Mouse (Mus musculus) CH12.LX (cell line): ENCODE results near the gene Pars2. TPM values are rescaled to one million over a fixed set of nuclear protein-coding genes. Genes with fewer than 3 reads are reported as not detected.

Source experiments
- DNase-seq: peaks from one replicate; pipeline ENCODE4 v3.0.0-alpha.2; 2013; ENCODE audit errors: extremely low read depth
- H3K27ac ChIP-seq: 2 replicates; pipeline ENCODE4 v1.5.1; 2012; ENCODE audit warnings: low read depth, mild to moderate bottlenecking, control low read depth, moderate library complexity; ENCODE audit not compliant: insufficient read depth
- H3K27me3 ChIP-seq: replicated peaks from 2 replicates; pipeline ENCODE3; 2012; ENCODE audit warnings: inconsistent platforms
- H3K36me3 ChIP-seq, 2 experiments: replicated peaks in 1 of 2; 2 replicates each; pipeline versions ENCODE3 to v1.6.1; 2012; ENCODE audit warnings: inconsistent platforms in 1 of 2, low read length in 1 of 2, mild to moderate bottlenecking in 1 of 2, mixed read lengths in 1 of 2, moderate library complexity in 1 of 2; ENCODE audit not compliant: control insufficient read depth in 1 of 2, insufficient read depth in 1 of 2
- H3K4me1 ChIP-seq, 2 experiments: 2 replicates each; pipeline ENCODE4 v1.6.1; 2012; ENCODE audit warnings: inconsistent platforms in 1 of 2, moderate library complexity in 1 of 2; ENCODE audit not compliant: insufficient read depth in 2 of 2, control insufficient read depth in 1 of 2
- H3K4me2 ChIP-seq: 2 replicates; pipeline ENCODE4 v1.6.1; 2012; ENCODE audit warnings: low read depth, mild to moderate bottlenecking, control low read depth; ENCODE audit not compliant: poor library complexity, insufficient read depth, severe bottlenecking
- H3K4me3 ChIP-seq, 3 experiments: fragments of 150-350 bp in 1 of 3; sonication (generic) in 1 of 3; replicated peaks in 1 of 3; 2 replicates each; pipeline versions ENCODE3 to v1.5.1; 2011 to 2012; ENCODE audit warnings: low read depth in 2 of 3, low read length in 2 of 3, mild to moderate bottlenecking in 2 of 3, moderate library complexity in 2 of 3, control low read depth in 1 of 3, improper control_type of control experiment in 1 of 3, inconsistent platforms in 1 of 3, mixed read lengths in 1 of 3; ENCODE audit not compliant: poor library complexity in 1 of 3
- H3K79me2 ChIP-seq: replicated peaks from 2 replicates; pipeline ENCODE4 v1.6.1; 2012; ENCODE audit warnings: mild to moderate bottlenecking, moderate library complexity; ENCODE audit not compliant: control insufficient read depth, poor library complexity, insufficient read depth, severe bottlenecking; ENCODE audit errors: extremely low read depth
- H3K9ac ChIP-seq: 2 replicates; pipeline ENCODE4 v1.6.1; 2012; ENCODE audit warnings: low read depth, mild to moderate bottlenecking, control low read depth, moderate library complexity; ENCODE audit not compliant: insufficient read depth
- H3K9me3 ChIP-seq: replicated peaks from 2 replicates; pipeline ENCODE3; 2012; ENCODE audit warnings: low read length, inconsistent platforms, mixed read lengths
- CHD1 ChIP-seq: IDR thresholded peaks from 2 replicates; pipeline ENCODE4 v1.6.1; 2012; ENCODE audit warnings: low read depth, low read length, improper control_type of control experiment, inconsistent platforms
- E2F4 ChIP-seq: IDR thresholded peaks from 2 replicates; pipeline ENCODE4 v1.6.1; 2011; ENCODE audit warnings: low read depth, low read length, improper control_type of control experiment; ENCODE audit not compliant: insufficient replicate concordance
- EP300 ChIP-seq: IDR thresholded peaks from 2 replicates; pipeline ENCODE4 v1.6.1; 2011; ENCODE audit warnings: low read length, improper control_type of control experiment
- ETS1 ChIP-seq: conservative IDR thresholded peaks from 2 replicates; pipeline ENCODE4 v1.6.1; 2012; ENCODE audit warnings: low read depth, mild to moderate bottlenecking, inconsistent platforms, low read length, improper control_type of control experiment, moderate library complexity
- GABPA ChIP-seq: IDR thresholded peaks from 2 replicates; pipeline ENCODE4 v1.6.1; 2012; ENCODE audit warnings: low read depth, low read length, improper control_type of control experiment, inconsistent platforms; ENCODE audit not compliant: insufficient replicate concordance
- HCFC1 ChIP-seq: IDR thresholded peaks from 2 replicates; pipeline ENCODE4 v1.6.1; 2012; ENCODE audit warnings: low read depth, mild to moderate bottlenecking, inconsistent platforms, low read length, improper control_type of control experiment
- IRF4 ChIP-seq: IDR thresholded peaks from 2 replicates; pipeline ENCODE4 v1.6.1; 2014; ENCODE audit warnings: low read depth, mild to moderate bottlenecking, inconsistent platforms, low read length, improper control_type of control experiment
- JUN ChIP-seq: IDR thresholded peaks from 2 replicates; pipeline ENCODE4 v1.6.1; 2011; ENCODE audit warnings: low read depth, mild to moderate bottlenecking, low read length, improper control_type of control experiment, moderate library complexity; ENCODE audit not compliant: insufficient read depth
- MAFK ChIP-seq: IDR thresholded peaks from 2 replicates; pipeline ENCODE4 v1.6.1; 2011; ENCODE audit warnings: low read length, improper control_type of control experiment; ENCODE audit not compliant: insufficient replicate concordance
- MAX ChIP-seq: IDR thresholded peaks from 2 replicates; pipeline ENCODE4 v1.6.1; 2011; ENCODE audit warnings: low read length, improper control_type of control experiment
- MAZ ChIP-seq: IDR thresholded peaks from 2 replicates; pipeline ENCODE4 v1.6.1; 2012; ENCODE audit warnings: low read depth, mild to moderate bottlenecking, inconsistent platforms, low read length, improper control_type of control experiment, moderate library complexity
- MEF2A ChIP-seq: IDR thresholded peaks from 2 replicates; pipeline ENCODE4 v1.6.1; 2014; ENCODE audit warnings: low read depth, mild to moderate bottlenecking, inconsistent platforms, low read length, improper control_type of control experiment, borderline replicate concordance
- MXI1 ChIP-seq: IDR thresholded peaks from 2 replicates; pipeline ENCODE4 v1.6.1; 2011; ENCODE audit warnings: mild to moderate bottlenecking, low read depth, low read length, improper control_type of control experiment
- MYC ChIP-seq: IDR thresholded peaks from 2 replicates; pipeline ENCODE4 v1.6.1; 2011; ENCODE audit warnings: low read depth, mild to moderate bottlenecking, improper control_type of control experiment, low read length
- NELFE ChIP-seq: IDR thresholded peaks from 2 replicates; pipeline ENCODE4 v1.6.1; 2011; ENCODE audit warnings: low read depth, low read length, improper control_type of control experiment
- PAX5 ChIP-seq: IDR thresholded peaks from 2 replicates; pipeline ENCODE4 v1.6.1; 2012; ENCODE audit warnings: low read length, inconsistent platforms, mixed read lengths
- POLR2AphosphoS2 ChIP-seq: IDR thresholded peaks from 2 replicates; pipeline ENCODE4 v1.6.1; 2011; ENCODE audit warnings: low read depth, low read length, improper control_type of control experiment
- SIN3A ChIP-seq: IDR thresholded peaks from 2 replicates; pipeline ENCODE4 v1.6.1; 2012; ENCODE audit warnings: low read length, improper control_type of control experiment, inconsistent platforms
- SMC3 ChIP-seq: IDR thresholded peaks from 2 replicates; pipeline ENCODE4 v1.6.1; 2011; ENCODE audit warnings: low read depth, low read length, improper control_type of control experiment
- TCF12 ChIP-seq: IDR thresholded peaks from 2 replicates; pipeline ENCODE4 v1.6.1; 2014; ENCODE audit warnings: low read depth, mild to moderate bottlenecking, inconsistent platforms, low read length, improper control_type of control experiment
- UBTF ChIP-seq: IDR thresholded peaks from 2 replicates; pipeline ENCODE4 v1.6.1; 2012; ENCODE audit warnings: low read depth, mild to moderate bottlenecking, inconsistent platforms, low read length, improper control_type of control experiment, moderate library complexity
- ZC3H11A ChIP-seq: IDR thresholded peaks from 2 replicates; pipeline ENCODE4 v1.6.1; 2012; ENCODE audit warnings: low read depth, mild to moderate bottlenecking, inconsistent platforms, low read length, improper control_type of control experiment
- ZKSCAN1 ChIP-seq: IDR thresholded peaks from 2 replicates; pipeline ENCODE4 v1.6.1; 2012; ENCODE audit warnings: low read depth, inconsistent platforms, low read length, improper control_type of control experiment, borderline replicate concordance
- dilution Hi-C: fragments of 300-500 bp; cut with MboI; formaldehyde crosslinking; loops from 2 replicates; pipeline ENCODE4 v1.14.3; 2020; ENCODE audit warnings: low sequenced_read_pairs; ENCODE audit not compliant: extremely low pct_unique_long_range_greater_than_20kb, extremely low pct_ligation_motif_present
- in situ Hi-C: fragments of 300-500 bp; cut with MboI; formaldehyde crosslinking; loops from 3 replicates; pipeline ENCODE4 v1.14.3; 2019; ENCODE audit warnings: low sequenced_read_pairs, low pct_ligation_motif_present, low pct_unique_long_range_greater_than_20kb, mixed read lengths
- polyA plus RNA-seq: library from polyadenylated mRNA; unstranded; fragments of >175 nt; gene quantifications from 2 replicates; pipeline ENCODE4 v1.2.1, GENCODE M21; 2012; ENCODE audit warnings: low read depth; ENCODE audit not compliant: insufficient read length
- total RNA-seq, 2 experiments: library from RNA; depleted of rRNA; stranded (reverse); fragments of 300-350 nt in 1 of 2; fragments of >200 nt in 1 of 2; gene quantifications; 2 replicates each; pipeline ENCODE4 v1.2.3; 2012 to 2014

Gene Pars2
- total and polyA plus RNA-seq, 3 experiments: 9.3 to 17.1 (median 13.0) TPM

DNA sequence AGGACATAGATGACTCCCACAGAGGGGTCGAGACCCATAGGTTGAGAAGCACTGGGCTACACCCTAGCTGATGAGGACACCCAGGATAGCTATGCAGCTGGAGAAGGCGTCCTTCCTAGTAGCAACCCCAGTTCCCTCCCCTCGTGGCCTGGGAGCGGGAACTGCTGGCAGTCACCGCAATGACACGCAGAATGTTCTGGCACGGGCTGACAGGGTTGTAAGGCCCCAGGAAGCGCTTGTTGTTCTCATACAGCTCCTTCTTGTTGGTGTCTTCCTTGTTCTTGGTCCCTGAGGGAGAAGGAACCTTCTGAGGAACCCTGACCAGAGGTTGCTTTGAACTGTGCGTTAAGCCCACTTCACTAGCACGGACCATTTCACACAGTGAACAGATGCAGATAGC lies 53.1 kb downstream of the Pars2 start:
- no peak for DNase-seq
- TF ChIP-seq NELFE (no peak), SIN3A (no peak), HCFC1 (no peak), TCF12 (no peak), MAZ (no peak), MAX (no peak), JUN (no peak), UBTF (no peak), POLR2AphosphoS2 (no peak), ETS1 (no peak), CHD1 (no peak), MYC (no peak)
- TF ChIP-seq, all 38 proteins: peak for 0
- peaks cover 68% of the 10 kb centered on the region for H3K27me3 ChIP-seq
- no peak overlapping the region for H3K9ac ChIP-seq
- no peak overlapping the region for H3K27ac ChIP-seq
- no peaks in the 10 kb centered on the region for H3K79me2 ChIP-seq
- H3K9me3 ChIP-seq: no peaks in the 10 kb centered on the region
- H3K36me3 ChIP-seq: no peaks in the 10 kb centered on the region
- in situ Hi-C loops: no loop called here
- H3K4me1 ChIP-seq: no peaks in the 10 kb centered on the region
- no peak overlapping the region for H3K4me3 ChIP-seq
- dilution Hi-C loops: no loop called here
- no peak overlapping the region for H3K4me2 ChIP-seq

DNA sequence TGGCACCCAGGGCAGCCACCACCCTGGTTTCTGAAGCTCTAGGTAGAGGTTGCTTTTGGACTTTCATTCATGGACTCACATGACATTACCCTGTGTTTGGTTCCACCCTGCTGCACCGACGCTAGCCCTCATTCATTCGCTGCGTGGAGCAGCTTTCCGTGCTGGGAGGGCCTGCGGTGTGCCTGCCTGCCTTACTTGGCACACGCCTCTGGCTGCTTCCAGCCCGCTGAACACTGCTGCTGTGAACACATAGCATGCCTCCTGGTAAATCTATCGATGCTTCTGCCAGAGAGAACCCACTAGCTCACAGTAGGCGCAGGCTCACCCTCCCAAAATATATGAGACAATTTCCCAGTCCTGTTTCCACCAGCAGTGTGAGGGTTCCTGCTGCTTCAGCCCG lies 53.5 kb downstream of the Pars2 start:
- no peaks in the 10 kb centered on the region for H3K4me1 ChIP-seq
- H3K4me3 ChIP-seq: no peak overlapping the region
- dilution Hi-C loops: no loop called here
- TF ChIP-seq EP300 (no peak), PAX5 (no peak), GABPA (no peak), ZKSCAN1 (no peak), MAFK (no peak), TCF12 (no peak), SMC3 (no peak), MXI1 (no peak), MEF2A (no peak), MAX (no peak), E2F4 (no peak), IRF4 (no peak), ZC3H11A (no peak)
- H3K9ac ChIP-seq: no peak overlapping the region
- in situ Hi-C loops: no loop called here
- H3K9me3 ChIP-seq: no peaks in the 10 kb centered on the region
- no peaks in the 10 kb centered on the region for H3K36me3 ChIP-seq
- H3K27me3 ChIP-seq: peaks cover 71% of the 10 kb centered on the region
- DNase-seq: no peak
- no peaks in the 10 kb centered on the region for H3K79me2 ChIP-seq
- no peak overlapping the region for H3K27ac ChIP-seq
- no peak overlapping the region for H3K4me2 ChIP-seq

Other genes with a start within 250 kb of the Pars2 start
- gene Pcsk9, start 186.7 kb upstream of the Pars2 start, total RNA-seq (2012; rRNA removed): not detected in 2 replicates
- gene Pcsk9, start 186.7 kb upstream of the Pars2 start, total RNA-seq (2014; rRNA removed): not detected in 2 replicates
- not detected in 2 replicates for gene Pcsk9, start 186.7 kb upstream of the Pars2 start, polyA plus RNA-seq
- gene Bsnd, start 158.8 kb upstream of the Pars2 start, total RNA-seq (2012; rRNA removed): 0.50 and 0.59 TPM in 2 replicates
- 1.8 TPM in 2 replicates for gene Bsnd, start 158.8 kb upstream of the Pars2 start, total RNA-seq (2014; rRNA removed)
- 2.9 and 3.0 TPM in 2 replicates for gene Bsnd, start 158.8 kb upstream of the Pars2 start, polyA plus RNA-seq
- 46.9 and 51.6 TPM in 2 replicates for gene Dhcr24, start 90.0 kb upstream of the Pars2 start, total RNA-seq (2012; rRNA removed)
- 37.3 and 41.4 TPM in 2 replicates for gene Dhcr24, start 90.0 kb upstream of the Pars2 start, total RNA-seq (2014; rRNA removed)
- gene Dhcr24, start 90.0 kb upstream of the Pars2 start, polyA plus RNA-seq: 87.8 and 90.5 TPM in 2 replicates
- 0.21 TPM in 2 replicates for gene Lexm, start 33.8 kb upstream of the Pars2 start, total RNA-seq (2012; rRNA removed)
- 0.15 and 0.19 TPM in 2 replicates for gene Lexm, start 33.8 kb upstream of the Pars2 start, total RNA-seq (2014; rRNA removed)
- not detected in 2 replicates for gene Lexm, start 33.8 kb upstream of the Pars2 start, polyA plus RNA-seq
- not detected in 2 replicates for gene Ttc22, start 28.6 kb upstream of the Pars2 start, total RNA-seq (2012; rRNA removed)
- not detected in 2 replicates for gene Ttc22, start 28.6 kb upstream of the Pars2 start, total RNA-seq (2014; rRNA removed)
- not detected in 2 replicates for gene Ttc22, start 28.6 kb upstream of the Pars2 start, polyA plus RNA-seq
- gene Ttc4, start 27.9 kb downstream of the Pars2 start, total RNA-seq (2012; rRNA removed): 47.8 and 51.3 TPM in 2 replicates
- 61.8 and 66.3 TPM in 2 replicates for gene Ttc4, start 27.9 kb downstream of the Pars2 start, total RNA-seq (2014; rRNA removed)
- 50.2 and 50.9 TPM in 2 replicates for gene Ttc4, start 27.9 kb downstream of the Pars2 start, polyA plus RNA-seq
- gene Mroh7, start 79.9 kb downstream of the Pars2 start, total RNA-seq (2012; rRNA removed): 0.04 TPM in 1 of 2 replicates, not detected in the other
- gene Mroh7, start 79.9 kb downstream of the Pars2 start, total RNA-seq (2014; rRNA removed): not detected in 2 replicates
- not detected in 2 replicates for gene Mroh7, start 79.9 kb downstream of the Pars2 start, polyA plus RNA-seq
- gene Fam151a, start 82.8 kb downstream of the Pars2 start, total RNA-seq (2012; rRNA removed): 0.34 and 0.38 TPM in 2 replicates
- gene Fam151a, start 82.8 kb downstream of the Pars2 start, total RNA-seq (2014; rRNA removed): 0.11 TPM in 1 of 2 replicates, not detected in the other
- gene Fam151a, start 82.8 kb downstream of the Pars2 start, polyA plus RNA-seq: 0.24 TPM in 1 of 2 replicates, not detected in the other
- gene Acot11, start 153.9 kb downstream of the Pars2 start, total RNA-seq (2012; rRNA removed): 4.8 and 6.8 TPM in 2 replicates
- 2.0 and 2.3 TPM in 2 replicates for gene Acot11, start 153.9 kb downstream of the Pars2 start, total RNA-seq (2014; rRNA removed)
- 4.3 and 4.4 TPM in 2 replicates for gene Acot11, start 153.9 kb downstream of the Pars2 start, polyA plus RNA-seq